Mouse (Mus musculus) midbrain, embryonic 13.5 days (tissue): ENCODE measurements around the gene Vapb. TPM values are rescaled to one million over a fixed set of nuclear protein-coding genes. Genes with fewer than 3 reads are reported as not detected.

Experiments
- ATAC-seq: fragments of 200-750 bp; cut with Nextera tagmentation; 2 replicates; pipeline ENCODE4 v1.8.0; 2017; ENCODE audit warnings: mild to moderate bottlenecking, moderate TSS enrichment, moderate library complexity
- H3K27ac ChIP-seq: fragments of 300-500 bp; sonication (generic); 2 replicates; pipeline ENCODE4 v1.5.1; 2015; ENCODE audit warnings: inconsistent platforms, mild to moderate bottlenecking, moderate library complexity
- H3K27me3 ChIP-seq: fragments of 300-500 bp; sonication (generic); 2 replicates; pipeline ENCODE4 v1.6.1; 2015; ENCODE audit warnings: mild to moderate bottlenecking, inconsistent platforms
- H3K36me3 ChIP-seq: fragments of 300-500 bp; sonication (generic); 2 replicates; pipeline ENCODE4 v1.6.1; 2015; ENCODE audit warnings: mild to moderate bottlenecking, inconsistent platforms
- H3K4me1 ChIP-seq: fragments of 300-500 bp; sonication (generic); replicated peaks from 2 replicates; pipeline ENCODE4 v1.6.1; 2015; ENCODE audit warnings: inconsistent platforms
- H3K4me2 ChIP-seq: fragments of 300-500 bp; sonication (generic); replicated peaks from 2 replicates; pipeline ENCODE4 v1.6.1; 2015; ENCODE audit warnings: moderate library complexity, mild to moderate bottlenecking, inconsistent platforms
- H3K4me3 ChIP-seq: fragments of 300-500 bp; sonication (generic); replicated peaks from 2 replicates; pipeline ENCODE4 v1.5.1; 2015; ENCODE audit warnings: mild to moderate bottlenecking, inconsistent platforms
- H3K9ac ChIP-seq: fragments of 300-500 bp; sonication (generic); replicated peaks from 2 replicates; pipeline ENCODE4 v1.6.1; 2015; ENCODE audit warnings: mild to moderate bottlenecking, inconsistent platforms
- H3K9me3 ChIP-seq: fragments of 300-500 bp; sonication (generic); 2 replicates; pipeline ENCODE4 v1.6.1; 2016; ENCODE audit warnings: mild to moderate bottlenecking, inconsistent platforms
- WGBS: fragments of 180-500 bp; shearing (Covaris S2); methylation state at CpG from one replicate; pipeline ENCODE4 v1.1.7; 2015; 5-methylcytosine and 5-hydroxymethylcytosine counted together
- microRNA-seq: library from miRNA; unstranded; fragments of <30 nt; microRNA quantifications from one replicate; pipeline ENCODE4, GENCODE M21; 2016
- polyA plus RNA-seq: library from polyadenylated mRNA; unstranded; fragments of >200 nt; fragmentation: Nextera tagmentation; extraction: Ambion mirVana; gene quantifications from 2 replicates; pipeline ENCODE4 v1.2.1, GENCODE M21; 2015

The Vapb gene
- polyA plus RNA-seq, 1 experiment from 2014 or later, result 13.8 TPM

GRCm38 (mm10) chr2:173827228-173827627 is 89.9 kb downstream of the Vapb start:
- 93% methylated on average over 9 of the region's 9 CpGs for WGBS
- no peaks in the 10 kb centered on the region for H3K36me3 ChIP-seq

GRCm38 (mm10) chr2:173828134-173828533 is 90.8 kb downstream of the Vapb start:
- Histone ChIP-seq H3K4me1 (peaks cover 12% of the 10 kb centered on the region; the same call in 1 of the 2 replicates), H3K9ac (no peak overlapping the region), H3K4me3 (no peak overlapping the region), H3K27ac (no peak overlapping the region), H3K27me3 (no peaks in the 10 kb centered on the region), H3K9me3 (no peaks in the 10 kb centered on the region), H3K4me2 (no peak overlapping the region), H3K36me3 (no peaks in the 10 kb centered on the region)
- WGBS, result 78% methylated on average over 6 of the region's 6 CpGs
- no peak for ATAC-seq

More at GRCm38 (mm10) chr2:173827228-173827627, 89.9 kb downstream of the Vapb start:
- no peak overlapping the region for H3K4me3 ChIP-seq
- ATAC-seq, result no peak
- peaks cover 12% of the 10 kb centered on the region; the same call in 1 of the 2 replicates for H3K4me1 ChIP-seq
- H3K4me2 ChIP-seq, result no peak overlapping the region
- H3K9ac ChIP-seq, result no peak overlapping the region
- no peaks in the 10 kb centered on the region; the same call in 1 of the 2 replicates for H3K9me3 ChIP-seq
- H3K27me3 ChIP-seq, result no peaks in the 10 kb centered on the region
- no peak overlapping the region for H3K27ac ChIP-seq

GRCm38 (mm10) chr2:173832828-173833492 is 95.6 kb downstream of the Vapb start:
- H3K4me2 ChIP-seq, result no peak overlapping the region
- H3K4me1 ChIP-seq, result no peaks in the 10 kb centered on the region
- 70% methylated on average over 7 of the region's 7 CpGs for WGBS
- no peaks in the 10 kb centered on the region for H3K9me3 ChIP-seq
- no peaks in the 10 kb centered on the region for H3K36me3 ChIP-seq
- H3K27me3 ChIP-seq, result no peaks in the 10 kb centered on the region
- H3K4me3 ChIP-seq, result no peak overlapping the region
- no peak overlapping the region for H3K27ac ChIP-seq
- no peak for ATAC-seq
- H3K9ac ChIP-seq, result no peak overlapping the region

Small RNAs within 50 kb of the gene (microRNA-seq; reads per million reads assigned to microRNA genes)
- gene Mir6340, result not detected

Other genes starting within 250 kb of the Vapb start
- not detected in 2 replicates for gene 1700021F07Rik, start 214.9 kb upstream of the Vapb start, polyA plus RNA-seq
- not detected in 2 replicates for gene Ankrd60, start 159.1 kb upstream of the Vapb start, polyA plus RNA-seq
- gene Rab22a, start 77.8 kb upstream of the Vapb start, polyA plus RNA-seq, result 32.8 and 33.5 TPM in 2 replicates
- not detected in 2 replicates for gene 1700010B08Rik, start 18.1 kb upstream of the Vapb start, polyA plus RNA-seq